Comparison of ENCODE assay signal across 8 mouse cellular contexts in the genomic region with DNA sequence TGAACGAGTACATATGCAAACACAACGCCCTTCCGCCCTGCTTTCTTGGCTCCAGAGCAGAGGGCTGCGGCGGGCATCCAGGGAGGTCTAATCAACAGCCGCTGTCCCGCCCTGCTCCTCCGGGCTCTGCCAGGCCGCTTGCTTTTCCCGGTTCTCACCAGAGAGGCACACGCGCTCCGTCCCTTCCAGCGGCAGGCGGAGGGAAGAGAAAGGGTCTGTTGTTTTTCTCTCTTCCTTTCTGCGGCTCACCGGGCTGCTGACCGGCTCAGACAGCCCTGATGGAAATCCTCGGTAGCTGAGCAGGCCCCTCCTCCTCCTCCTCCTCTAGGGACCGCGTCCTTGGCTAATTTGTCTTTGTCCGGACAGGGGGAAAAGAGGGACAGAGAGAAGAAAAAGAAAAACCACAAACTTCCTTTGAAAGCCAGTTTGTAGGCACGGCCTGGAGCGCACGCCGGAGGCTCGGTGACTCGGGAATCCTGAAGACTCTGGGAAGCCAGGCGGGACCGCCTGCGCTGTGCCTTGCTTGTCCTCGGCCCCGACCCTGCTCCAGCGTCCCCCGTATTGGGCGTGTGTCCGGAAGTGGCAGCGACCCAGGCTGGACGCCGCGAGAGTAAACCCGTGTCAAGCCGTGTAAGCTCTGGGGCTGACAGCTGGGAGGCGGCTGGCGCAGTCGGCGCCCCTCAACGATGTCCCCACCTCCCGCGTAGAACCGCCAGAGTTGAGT. TPM values are rescaled to one million over a fixed set of nuclear protein-coding genes. Genes with fewer than 3 reads are reported as not detected.
DNase-seq lines count a peak whose midpoint lies in the region; ATAC-seq lines count a peak whose summit lies in the region.

No protein-coding gene starts in this region.

- peak; percentile 74 for ATAC-seq in hindbrain, embryonic 12.5 days (ENCODE audit: low FRiP score)

- DNase-seq in Muller cell, postnatal 12 days (ENCODE audit: inconsistent ontology term): peak; percentile 87
- peak; percentile 89 for DNase-seq in cerebellum, adult 9-11 months
- DNase-seq in frontal cortex, postnatal 10 days (ENCODE audit: low spot score in 2 of 2): peak; percentile 49 to 77
- peak; percentile 67 to 75 for DNase-seq in layer of hippocampus, postnatal 36 days
- peak; percentile 74 for DNase-seq in right cerebral cortex, adult 18-20 months
- DNase-seq in urinary bladder, adult 2 months (ENCODE audit: low spot score): peak; percentile 74

- H3K9ac ChIP-seq in hindbrain, embryonic 12.5 days: peak overlapping the region; percentile 78

- no peaks in the 10 kb centered on the region for H3K27me3 ChIP-seq in hindbrain, embryonic 12.5 days

- peak overlapping the region; percentile 68 for H3K4me2 ChIP-seq in hindbrain, embryonic 12.5 days (replicated peaks)

- H3K36me3 ChIP-seq in hindbrain, embryonic 12.5 days: peaks cover 8% of the 10 kb centered on the region
- peaks cover 8% of the 10 kb centered on the region for H3K36me3 ChIP-seq in macrophage (ENCODE audit: inconsistent target)

- H3K27ac ChIP-seq in hindbrain, embryonic 12.5 days: peak overlapping the region; percentile 98
- peak overlapping the region; percentile 96 for H3K27ac ChIP-seq in macrophage

- H3K4me1 ChIP-seq in hindbrain, embryonic 12.5 days: peaks cover 27% of the 10 kb centered on the region

- H3K4me3 ChIP-seq in hindbrain, embryonic 12.5 days: peak overlapping the region; percentile 69
- H3K4me3 ChIP-seq in macrophage (ENCODE audit: inconsistent target): peak overlapping the region; percentile 91

- no peaks in the 10 kb centered on the region for H3K9me3 ChIP-seq in hindbrain, embryonic 12.5 days (replicated peaks)

- H3K79me2 ChIP-seq in macrophage (ENCODE audit: inconsistent target): peaks cover 86% of the 10 kb centered on the region

- WGBS in hindbrain, embryonic 12.5 days: under 1% methylated on average over 50 of the region's 51 CpGs
- 1% methylated on average over 51 of the region's 51 CpGs for WGBS in macrophage (ENCODE audit: missing documents)

RNA-seq across cellular contexts. Expression of a gene that starts 1.2 kb away (rescaled TPM):
- 37.0 and 37.9 TPM in 2 replicates for polyA plus RNA-seq in hindbrain, embryonic 12.5 days (2016; fragmentation: Nextera tagmentation; extraction: Ambion mirVana)
- 10 to 100 TPM; 19.8 to 22.2 TPM for total RNA-seq in layer of hippocampus, postnatal 36 days (2021)
- total RNA-seq in macrophage (2018; cell fraction: chromatin; rRNA removed): 10 to 100 TPM in 13 of 26 experiments, 1 to 10 TPM in 13; 2.4 to 36.5 (median 11.0) TPM
- 10 to 100 TPM in 21 of 26 experiments, 1 to 10 TPM in 5; 8.0 to 27.4 (median 13.0) TPM for total RNA-seq in macrophage (2018; cell fraction: cytosol; rRNA removed)
- total RNA-seq in macrophage (2018; cell fraction: nucleus; rRNA removed): 10 to 100 TPM in 16 of 26 experiments, 1 to 10 TPM in 10; 4.2 to 29.9 (median 11.3) TPM
- 16.7 to 27.9 TPM (median 19.2 TPM) in 3 replicates for polyA plus RNA-seq in macrophage (2018)
- 19.2 and 20.3 TPM in 2 replicates for polyA plus RNA-seq in urinary bladder, adult 2 months (2012; rRNA removed)

RNA-seq across cellular contexts. Expression of a gene that starts 1.9 kb away (rescaled TPM):
- 45.7 and 51.1 TPM in 2 replicates for polyA plus RNA-seq in hindbrain, embryonic 12.5 days (2016; fragmentation: Nextera tagmentation; extraction: Ambion mirVana)
- total RNA-seq in layer of hippocampus, postnatal 36 days (2021): 10 to 100 TPM; 19.3 to 19.4 TPM
- 100 to 1,000 TPM in 11 of 26 experiments, 10 to 100 TPM in 15; 23.9 to 384 (median 82.5) TPM for total RNA-seq in macrophage (2018; cell fraction: chromatin; rRNA removed)
- 100 to 1,000 TPM in 10 of 26 experiments, 10 to 100 TPM in 16; 32.1 to 137 (median 68.6) TPM for total RNA-seq in macrophage (2018; cell fraction: cytosol; rRNA removed)
- 100 to 1,000 TPM in 5 of 26 experiments, 10 to 100 TPM in 21; 27.8 to 201 (median 64.5) TPM for total RNA-seq in macrophage (2018; cell fraction: nucleus; rRNA removed)
- polyA plus RNA-seq in macrophage (2018): 99.7 to 130 TPM (median 126 TPM) in 3 replicates
- 69.7 and 79.9 TPM in 2 replicates for polyA plus RNA-seq in urinary bladder, adult 2 months (2012; rRNA removed)

RNA-seq across cellular contexts. Expression of a gene that starts 23.9 kb away (rescaled TPM):
- 0.87 and 1.1 TPM in 2 replicates for polyA plus RNA-seq in hindbrain, embryonic 12.5 days (2016; fragmentation: Nextera tagmentation; extraction: Ambion mirVana)
- total RNA-seq in layer of hippocampus, postnatal 36 days (2021): 1 to 10 TPM in 1 of 2 experiments, under 1 TPM in 1; 0.94 to 1.4 TPM
- 10 to 100 TPM in 25 of 26 experiments, 1 to 10 TPM in 1; 7.9 to 57.8 (median 37.8) TPM for total RNA-seq in macrophage (2018; cell fraction: chromatin; rRNA removed)
- total RNA-seq in macrophage (2018; cell fraction: cytosol; rRNA removed): 1 to 10 TPM; 2.9 to 6.7 (median 4.4) TPM
- 10 to 100 TPM in 23 of 26 experiments, 1 to 10 TPM in 3; 6.4 to 43.8 (median 23.7) TPM for total RNA-seq in macrophage (2018; cell fraction: nucleus; rRNA removed)
- 4.7 to 5.1 TPM (median 4.8 TPM) in 3 replicates for polyA plus RNA-seq in macrophage (2018)
- polyA plus RNA-seq in urinary bladder, adult 2 months (2012; rRNA removed): 6.5 and 7.6 TPM in 2 replicates

RNA-seq across cellular contexts. Expression of a gene that starts 31.6 kb away (rescaled TPM):
- polyA plus RNA-seq in hindbrain, embryonic 12.5 days (2016; fragmentation: Nextera tagmentation; extraction: Ambion mirVana): 115 TPM in 2 replicates
- 10 to 100 TPM; 59.4 to 62.9 TPM for total RNA-seq in layer of hippocampus, postnatal 36 days (2021)
- total RNA-seq in macrophage (2018; cell fraction: chromatin; rRNA removed): 100 to 1,000 TPM; 122 to 397 (median 242) TPM
- total RNA-seq in macrophage (2018; cell fraction: cytosol; rRNA removed): 100 to 1,000 TPM; 159 to 231 (median 184) TPM
- total RNA-seq in macrophage (2018; cell fraction: nucleus; rRNA removed): 100 to 1,000 TPM; 133 to 373 (median 198) TPM
- polyA plus RNA-seq in macrophage (2018): 216 to 338 TPM (median 252 TPM) in 3 replicates
- polyA plus RNA-seq in urinary bladder, adult 2 months (2012; rRNA removed): 119 and 126 TPM in 2 replicates

RNA-seq across cellular contexts. Expression of a gene that starts 32.0 kb away (rescaled TPM):
- polyA plus RNA-seq in hindbrain, embryonic 12.5 days (2016; fragmentation: Nextera tagmentation; extraction: Ambion mirVana): 1.0 and 1.1 TPM in 2 replicates
- under 1 TPM; 0.56 to 0.65 TPM for total RNA-seq in layer of hippocampus, postnatal 36 days (2021)
- total RNA-seq in macrophage (2018; cell fraction: chromatin; rRNA removed): 1 to 10 TPM in 9 of 26 experiments, under 1 TPM in 5, not detected in 12; 0.39 to 4.7 (median 1.5) TPM
- total RNA-seq in macrophage (2018; cell fraction: cytosol; rRNA removed): under 1 TPM in 1 of 26 experiments, not detected in 25; 0.30 TPM
- total RNA-seq in macrophage (2018; cell fraction: nucleus; rRNA removed): 1 to 10 TPM in 3 of 26 experiments, under 1 TPM in 5, not detected in 18; 0.34 to 2.4 (median 0.96) TPM
- not detected in 3 replicates for polyA plus RNA-seq in macrophage (2018)
- polyA plus RNA-seq in urinary bladder, adult 2 months (2012; rRNA removed): 13.5 and 15.1 TPM in 2 replicates

Comparison
In these comparisons a context has a peak if more than half of its experiments do, and no peak if none do; other contexts are left out.
1. Peak in every context shown above with its lines: DNase-seq, ATAC-seq, H3K4me3 ChIP-seq and H3K27ac ChIP-seq.